Mouse (Mus musculus) thymus, postnatal 10 days (tissue): ENCODE data around the gene Lce3c.

Experiments
- DNase-seq, 2 experiments: peaks; one replicate each; pipeline ENCODE4 v3.0.0; 2021; ENCODE audit warnings: low spot score in 2 of 2

Gene Lce3c

GRCm38 (mm10) chr3:92944186-92944585, at the start of gene Lce3c:
Gene Lce3c (plus strand): TSS chr3:92944486.
- DNase-seq, result no peak

GRCm38 (mm10) chr3:92894489-92894888, 49.8 kb upstream of the Lce3c start:
- no peak for DNase-seq

- no peak for DNase-seq
Observed at GRCm38 (mm10) chr3:92902992-92903391, 41.3 kb upstream of the Lce3c start.

DNA sequence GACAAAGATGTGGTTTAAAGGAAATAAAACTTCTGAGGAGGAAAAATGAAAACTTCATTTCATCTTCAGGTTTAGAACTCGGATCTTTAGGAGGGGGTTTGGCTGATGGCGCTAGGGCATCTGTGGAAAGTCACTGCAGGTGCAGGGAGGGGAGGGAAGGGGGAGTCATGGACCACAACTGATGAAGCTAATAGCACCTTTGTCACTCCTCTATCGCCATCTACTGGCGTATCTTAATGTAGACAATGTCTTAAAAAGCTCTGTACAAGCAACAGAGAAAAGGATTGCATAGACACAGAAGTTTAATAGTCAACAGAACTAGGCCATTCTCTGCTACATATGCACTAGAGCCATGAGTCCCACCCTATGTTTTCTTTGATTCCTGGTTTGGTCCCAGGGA, 40.6 kb upstream of the Lce3c start:
- DNase-seq, result no peak

DNA sequence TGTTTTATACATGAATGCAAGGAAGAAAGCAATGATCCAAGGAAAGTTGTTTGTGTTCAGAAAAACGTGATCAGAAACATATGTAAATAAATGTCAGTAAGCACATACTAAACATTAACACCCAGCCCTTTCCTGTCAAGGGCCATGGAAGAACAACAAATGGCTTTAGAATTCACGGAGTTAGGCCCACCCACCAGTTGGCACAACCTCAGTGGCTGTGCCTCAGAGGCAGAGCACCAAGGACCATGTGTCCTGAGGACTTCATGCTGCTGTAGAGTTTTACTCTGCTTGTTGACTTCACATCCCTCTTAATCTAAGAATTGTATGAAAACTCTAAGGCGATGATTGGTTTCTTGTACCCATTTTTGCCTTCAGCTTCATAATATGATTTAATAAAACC, 39.1 kb upstream of the Lce3c start:
- no peak for DNase-seq

- DNase-seq, result no peak
Observed at GRCm38 (mm10) chr3:92907571-92907970, 36.7 kb upstream of the Lce3c start.

- no peak for DNase-seq
Observed at GRCm38 (mm10) chr3:92920364-92920763, 23.9 kb upstream of the Lce3c start.

GRCm38 (mm10) chr3:92926130-92926529, 18.2 kb upstream of the Lce3c start, which contains the start of gene Lce3a:
Gene Lce3a (minus strand): TSS chr3:92926230.
- no peak for DNase-seq

DNA sequence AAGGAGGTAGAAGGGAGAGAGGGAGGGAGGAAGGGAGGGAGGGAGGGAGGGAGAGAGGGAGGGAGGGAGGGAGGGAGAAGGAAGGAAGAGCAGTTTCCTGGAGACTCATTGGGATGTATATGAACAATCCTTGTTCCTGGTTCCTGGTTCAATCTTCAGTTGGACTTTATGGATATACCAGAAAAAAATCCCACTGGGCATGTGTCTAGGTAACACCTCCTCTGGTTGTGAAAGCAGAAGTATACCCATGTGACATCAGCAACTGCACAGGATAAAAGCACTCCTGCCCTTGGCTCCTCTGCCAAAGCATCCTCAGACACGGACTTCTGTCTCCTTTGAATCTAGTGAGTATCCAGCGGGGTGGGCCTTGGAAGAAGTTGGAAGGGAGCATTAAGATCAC, 11.6 kb upstream of the Lce3c start, which contains the start of gene Lce3b:
TSS of gene Lce3b (plus strand) at position 301 of the 400 bp plus-strand sequence.
- DNase-seq, result no peak

GRCm38 (mm10) chr3:92957090-92957489, 12.8 kb downstream of the Lce3c start, which contains the start of gene Lce3d:
Gene Lce3d (plus strand): TSS chr3:92957390.
- no peak for DNase-seq

DNA sequence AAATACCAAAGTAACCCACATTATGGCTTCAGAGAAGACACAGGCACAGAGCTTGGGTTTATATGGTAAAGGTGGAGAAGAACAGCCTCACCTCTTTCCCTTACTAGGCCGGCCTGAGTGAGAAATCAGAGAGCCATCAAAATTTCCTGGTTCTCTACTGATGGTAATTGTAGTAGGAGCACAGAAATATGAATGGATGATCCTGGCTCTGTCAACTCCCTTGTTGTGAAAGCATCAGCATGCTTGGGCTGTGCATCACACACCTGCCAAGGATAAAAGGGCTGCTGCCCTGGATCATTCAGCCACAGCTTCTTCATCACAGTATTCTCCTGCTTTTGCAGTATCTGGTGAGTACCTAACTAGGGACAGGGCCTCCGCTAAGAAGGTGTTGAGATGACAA, 22.5 kb downstream of the Lce3c start, which contains the start of gene Lce3e:
TSS of gene Lce3e (plus strand) at position 301 of the 400 bp plus-strand sequence.
- no peak for DNase-seq

DNA sequence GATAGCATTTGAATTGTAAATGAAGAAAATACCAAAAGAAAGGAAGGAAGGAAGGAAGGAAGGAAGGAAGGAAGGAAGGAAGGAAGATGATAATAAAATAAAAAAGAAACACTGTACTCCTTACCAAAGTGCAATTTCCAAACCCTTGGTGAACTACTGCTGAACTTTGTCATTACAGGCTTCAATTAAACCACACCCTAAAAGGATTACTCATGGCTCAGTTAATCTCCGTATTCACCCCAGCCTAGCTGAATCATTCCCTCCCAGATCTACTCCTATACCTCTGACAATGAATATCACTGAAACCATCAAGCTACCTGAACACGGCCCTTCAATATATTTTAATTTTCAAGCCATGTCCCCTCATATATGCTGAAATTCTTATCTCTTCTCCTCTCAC, 34.2 kb downstream of the Lce3c start:
- DNase-seq, result no peak

- DNase-seq, result no peak
Observed at GRCm38 (mm10) chr3:92991926-92992325, 47.6 kb downstream of the Lce3c start, which contains the start of gene Lce3f. Gene Lce3f (plus strand): TSS chr3:92992226.
